Mouse (Mus musculus) spleen, postnatal 4 days (tissue): Measurements from ENCODE around the gene Zfp710.

Source experiments
- DNase-seq, 2 experiments: peaks; one replicate each; pipeline ENCODE4 v3.0.0; 2022; ENCODE audit warnings: low spot score in 2 of 2

Gene Zfp710

DNA sequence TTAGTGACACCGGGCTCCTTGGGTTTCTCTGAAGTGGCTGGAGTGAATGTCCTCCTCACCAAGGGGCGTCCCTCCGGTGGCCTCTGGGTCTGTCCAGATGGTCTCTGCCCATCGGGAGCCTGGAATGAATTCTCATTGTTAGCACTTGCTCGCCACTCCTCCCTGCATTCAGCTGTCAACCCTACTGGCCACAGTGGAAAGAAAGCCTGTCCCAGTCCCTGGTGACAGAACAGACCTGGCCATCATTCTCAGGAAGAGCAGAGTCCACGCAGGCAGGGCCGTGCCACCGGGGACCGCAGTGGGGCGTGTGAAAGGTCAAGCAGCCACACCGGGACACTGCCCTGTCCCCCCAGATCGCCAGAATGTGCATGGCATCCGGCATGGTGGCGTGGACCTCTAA is 33.2 kb downstream of the Zfp710 start:
- DNase-seq = peak in 1 of 2 experiments; percentile 61

DNA sequence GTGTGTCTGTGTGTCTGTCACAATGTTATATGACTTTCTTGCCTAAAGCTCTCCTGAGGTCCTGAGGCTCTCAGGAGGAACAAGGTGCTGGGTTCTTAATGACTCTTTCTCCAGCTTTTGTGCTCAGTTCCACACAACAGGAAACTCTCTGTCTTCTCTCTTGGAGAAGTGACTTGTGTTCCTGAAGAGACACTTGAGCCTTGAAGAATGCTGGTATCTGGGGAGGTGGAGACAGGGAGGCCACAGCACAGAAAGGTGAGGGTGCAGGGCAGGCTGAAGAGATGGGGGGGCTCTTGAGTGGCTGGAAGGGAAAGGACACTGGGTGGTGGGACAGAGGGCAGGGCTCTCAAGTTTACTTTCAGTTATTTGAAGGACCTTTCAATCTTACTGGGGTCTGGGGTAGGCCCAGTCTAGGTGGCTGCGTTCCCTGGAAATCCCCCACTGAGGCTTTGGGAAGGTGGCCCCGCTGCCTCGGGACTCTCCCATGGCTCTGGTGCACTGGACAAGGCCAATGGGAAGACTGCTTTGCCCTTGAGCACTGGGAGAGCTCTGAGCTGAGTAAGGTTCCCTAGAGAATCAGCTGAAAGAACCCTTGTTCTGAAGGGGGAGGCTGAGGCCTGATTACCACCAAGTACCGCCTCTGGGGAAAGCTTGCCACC is 33.9 kb downstream of the Zfp710 start:
- no peak for DNase-seq

- no peak for DNase-seq
These were observed 34.6 kb downstream of the Zfp710 start for GRCm38 (mm10) chr7:80059064-80059838.

DNA sequence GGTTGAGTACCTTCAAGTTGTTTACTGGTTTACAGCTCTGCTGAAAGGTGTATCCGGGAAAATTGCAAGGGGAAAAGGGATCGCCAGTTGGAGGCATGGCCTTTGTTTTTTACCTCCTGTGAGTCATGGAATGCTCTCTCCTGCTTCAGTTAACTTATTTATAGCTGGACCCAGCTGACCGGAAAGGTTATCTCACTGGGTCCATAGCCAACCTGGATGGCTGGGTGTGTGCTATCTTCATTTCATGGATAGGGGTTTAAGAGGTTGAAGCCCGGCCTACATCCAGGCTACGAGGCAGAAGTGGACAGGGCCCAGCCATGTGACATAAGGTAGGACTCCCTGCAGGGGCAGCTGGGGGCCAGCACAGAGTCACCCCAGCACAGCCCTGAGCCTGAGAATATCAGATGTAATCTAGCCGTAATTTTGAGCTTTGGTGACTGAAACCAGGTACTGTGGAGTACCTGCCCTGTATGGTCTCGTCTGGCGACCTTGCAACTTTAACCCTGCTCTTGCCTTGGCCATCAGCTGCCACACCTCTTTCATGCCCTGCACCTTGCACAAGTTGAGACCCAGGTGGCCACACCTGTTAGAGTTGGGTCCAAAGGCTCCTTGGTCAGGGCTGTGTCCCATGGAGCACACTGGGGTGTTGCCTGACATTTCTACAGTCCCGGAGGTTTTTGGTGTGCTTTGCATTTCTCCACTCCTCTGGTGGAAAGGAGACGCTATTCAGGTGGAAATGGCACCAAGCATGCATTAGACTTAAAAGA is 35.6 kb downstream of the Zfp710 start:
- no peak for DNase-seq

- no peak for DNase-seq
These were observed 37.6 kb downstream of the Zfp710 start for GRCm38 (mm10) chr7:80062083-80062826.

DNA sequence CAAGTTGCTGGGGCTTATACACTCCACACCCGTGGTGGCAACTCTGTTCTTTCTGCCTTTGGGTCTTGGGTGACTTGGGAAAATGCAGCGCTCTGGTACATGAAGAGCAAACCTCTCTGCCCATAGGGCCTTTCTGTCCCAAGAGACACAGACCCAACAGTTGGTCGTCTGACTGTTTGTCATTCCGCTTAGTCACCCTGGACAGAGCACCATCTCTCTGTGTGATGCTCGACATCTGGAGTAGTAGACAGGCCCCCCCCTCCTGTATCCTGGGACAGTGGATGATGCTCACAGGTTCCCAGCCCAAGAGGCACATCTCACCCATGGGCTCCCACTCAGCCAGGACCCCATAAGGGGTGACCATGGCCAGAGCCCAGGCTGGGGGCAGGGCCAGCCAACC is 38.6 kb downstream of the Zfp710 start:
- no peak for DNase-seq

- no peak for DNase-seq
These were observed 39.5 kb downstream of the Zfp710 start for GRCm38 (mm10) chr7:80063902-80064736.

DNA sequence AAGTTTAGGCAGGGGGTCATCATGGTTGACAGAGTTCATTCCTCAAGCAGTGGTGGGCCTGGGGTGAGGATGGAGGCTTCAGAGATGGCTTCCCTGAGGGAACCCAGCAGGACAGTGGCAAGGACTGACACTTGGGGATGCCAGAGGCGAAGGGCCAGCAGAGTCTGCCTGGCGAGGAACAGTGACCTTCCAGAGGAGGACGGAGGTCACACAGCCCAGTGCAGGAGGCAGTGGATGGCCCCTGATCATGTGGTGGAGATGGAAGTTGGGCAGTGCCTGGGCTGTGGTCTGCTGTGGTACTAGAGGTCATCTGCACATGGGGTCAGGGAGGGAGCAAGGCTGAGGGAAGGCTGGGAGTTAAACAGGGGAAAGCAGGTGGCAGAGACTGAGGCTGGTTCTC is 40.6 kb downstream of the Zfp710 start:
- no peak for DNase-seq

DNA sequence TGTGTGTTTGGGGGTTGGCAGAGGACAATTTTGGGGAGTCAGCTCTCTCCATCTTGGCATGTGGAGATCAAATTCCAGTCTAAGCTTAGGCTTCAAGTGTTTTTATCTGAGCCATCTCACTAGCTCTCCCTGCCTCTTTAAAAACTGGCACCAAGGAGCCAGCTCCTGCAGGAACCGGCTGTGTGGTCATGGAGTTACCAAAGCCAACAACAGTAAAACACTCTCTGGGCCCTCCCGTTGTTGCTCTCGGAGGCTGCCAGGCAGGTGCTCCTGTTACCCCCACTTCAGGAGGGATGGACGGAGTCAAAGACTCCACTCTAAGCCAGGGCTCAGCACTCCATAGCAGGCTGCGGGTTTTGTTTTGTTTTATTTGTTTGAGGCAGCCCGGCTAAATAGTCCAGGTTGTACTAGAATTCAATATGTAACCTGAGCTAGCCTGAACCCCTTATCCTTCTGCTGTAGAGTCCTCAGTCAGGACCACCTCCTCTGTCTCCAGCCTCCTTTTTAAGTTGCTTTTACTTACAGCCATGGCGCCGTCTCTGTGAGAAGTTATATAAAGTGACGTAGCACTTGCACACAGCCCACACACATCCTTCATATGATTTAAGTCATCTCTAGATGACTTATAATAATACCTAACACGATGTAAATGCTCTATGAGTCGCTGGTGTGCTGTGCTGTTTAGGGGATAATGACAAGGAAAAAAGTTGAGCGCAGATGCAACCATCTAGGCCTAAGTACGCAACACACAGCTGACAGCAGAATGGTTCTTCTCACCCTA is 42.3 kb downstream of the Zfp710 start:
- DNase-seq = no peak

GRCm38 (mm10) chr7:80068341-80068740 is 43.7 kb downstream of the Zfp710 start:
- no peak for DNase-seq

- DNase-seq = no peak
These were observed 45.2 kb downstream of the Zfp710 start for GRCm38 (mm10) chr7:80069615-80070327.

GRCm38 (mm10) chr7:80071209-80071608 is 46.6 kb downstream of the Zfp710 start:
- DNase-seq = no peak

DNA sequence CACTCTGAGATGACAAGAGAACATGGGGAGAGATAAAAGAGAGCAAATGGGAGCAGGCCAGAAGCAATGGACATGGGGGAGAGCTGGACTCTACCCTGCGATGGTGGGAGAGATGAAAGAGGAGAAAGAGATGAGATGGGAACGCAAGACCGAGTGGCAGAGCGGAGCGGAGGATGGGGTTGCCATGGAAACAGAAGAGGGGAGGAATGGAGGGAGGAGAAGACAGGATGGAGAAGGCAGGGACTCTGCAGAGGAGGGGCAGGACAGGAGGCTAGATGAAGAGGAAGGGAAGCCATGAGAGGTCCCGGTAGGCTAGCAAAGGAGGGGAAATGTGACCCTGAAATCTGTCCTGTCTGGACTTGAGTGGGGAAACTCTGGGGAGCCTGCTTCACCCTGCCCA is 47.7 kb downstream of the Zfp710 start:
- no peak for DNase-seq

- no peak for DNase-seq
These were observed 48.9 kb downstream of the Zfp710 start for GRCm38 (mm10) chr7:80073506-80073905.

DNA sequence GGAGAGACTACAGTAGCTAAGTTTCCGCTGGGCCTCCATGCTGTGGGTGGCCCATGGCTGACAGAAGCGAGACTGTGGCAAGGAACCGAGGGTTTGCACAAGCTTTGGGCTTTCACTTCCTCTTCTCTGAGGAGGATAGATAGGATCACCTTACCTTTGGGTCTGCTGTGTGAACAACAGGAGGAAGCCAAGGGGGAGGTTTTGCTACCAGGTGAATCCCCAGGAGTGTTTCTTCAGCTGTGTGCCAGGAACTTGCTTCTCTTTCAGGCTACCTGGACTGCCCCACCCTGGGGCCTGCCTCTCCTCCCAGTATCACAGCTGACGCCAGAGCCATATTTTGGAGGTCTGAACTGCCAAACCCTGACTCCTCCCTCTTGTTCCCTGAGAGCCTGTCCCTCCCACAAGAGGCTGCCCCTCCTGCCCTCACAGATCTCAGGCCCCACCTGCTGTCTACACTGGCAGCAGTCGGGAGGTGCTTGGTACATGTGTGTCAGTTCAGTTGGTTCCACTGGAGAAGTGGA is 50.4 kb downstream of the Zfp710 start:
- peak; percentile 56 to 80 for DNase-seq

- no peak for DNase-seq
These were observed 51.5 kb downstream of the Zfp710 start for GRCm38 (mm10) chr7:80075946-80076583.

DNA sequence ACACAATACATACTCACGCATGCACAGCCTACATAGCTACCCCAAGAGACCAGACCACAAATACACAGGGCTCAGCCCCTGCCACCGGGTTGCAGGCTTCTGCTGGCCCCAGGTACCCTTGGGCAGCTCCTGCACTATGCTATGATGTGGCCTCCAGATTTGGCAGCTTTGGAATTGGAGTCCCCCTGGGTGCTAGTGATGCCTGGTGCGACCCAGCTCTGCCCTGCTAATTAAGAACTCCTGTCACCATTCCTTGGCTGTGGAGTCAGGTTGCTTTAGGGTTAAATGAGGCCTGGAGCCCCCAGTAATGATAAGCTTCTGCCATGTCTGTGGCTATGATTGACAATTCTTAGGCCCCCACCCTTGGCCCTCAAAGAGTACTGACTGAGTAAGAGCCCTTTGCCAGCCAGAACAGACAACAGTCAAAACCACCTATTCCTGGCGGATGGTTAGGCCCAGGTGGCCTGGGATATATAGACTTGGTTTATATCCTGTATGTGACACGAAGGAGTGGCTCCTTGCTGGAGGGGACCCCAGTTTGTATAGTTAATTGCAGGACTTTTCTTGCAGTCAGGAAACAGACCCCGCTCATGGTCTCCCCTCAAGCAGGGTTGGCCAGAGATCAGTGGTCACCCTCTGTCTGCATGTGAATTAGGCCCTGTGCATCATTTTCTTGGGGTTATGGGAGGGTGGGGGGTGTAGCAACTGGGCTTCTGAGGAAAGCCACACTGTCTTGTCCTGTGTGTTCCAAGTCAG is 52.5 kb downstream of the Zfp710 start:
- DNase-seq = no peak

GRCm38 (mm10) chr7:80077801-80078200 is 53.2 kb downstream of the Zfp710 start:
- no peak for DNase-seq
